Mouse (Mus musculus) liver, embryonic 14.5 days (tissue): Measurements from ENCODE around the gene Flot1. TPM values are rescaled to one million over a fixed set of nuclear protein-coding genes. Genes with fewer than 3 reads are reported as not detected.

Experiments used
- ATAC-seq: fragments of 200-750 bp; cut with Nextera tagmentation; 2 replicates; pipeline ENCODE4 v1.8.0; 2017; ENCODE audit warnings: moderate number of reproducible peaks, mild to moderate bottlenecking, moderate library complexity; ENCODE audit not compliant: insufficient read depth
- DNase-seq, 3 experiments: peaks; one replicate each; pipeline ENCODE4 v3.0.0-alpha.2; 2012 to 2013; ENCODE audit warnings: low read depth in 3 of 3, low spot score in 3 of 3
- H3K27ac ChIP-seq: fragments of 300-500 bp; sonication (generic); 2 replicates; pipeline ENCODE4 v1.5.1; 2014; ENCODE audit warnings: moderate library complexity, mild to moderate bottlenecking, control low read depth, inconsistent platforms
- H3K27me3 ChIP-seq: fragments of 300-500 bp; sonication (generic); 2 replicates; pipeline ENCODE4 v1.6.1; 2014; ENCODE audit warnings: mild to moderate bottlenecking, low read length, moderate library complexity; ENCODE audit not compliant: control insufficient read depth, insufficient read depth
- H3K36me3 ChIP-seq: fragments of 300-500 bp; sonication (generic); replicated peaks from 2 replicates; pipeline ENCODE4 v1.6.1; 2014; ENCODE audit warnings: low read depth; ENCODE audit not compliant: control insufficient read depth, insufficient read depth
- H3K4me1 ChIP-seq, 2 experiments: fragments of 200-500 bp in 1 of 2; fragments of 300-500 bp in 1 of 2; sonication (generic) in 1 of 2; replicated peaks; 2 replicates each; pipeline ENCODE4 v1.6.1; 2012 to 2014; ENCODE audit warnings: antibody characterized with exemption in 1 of 2, inconsistent platforms in 1 of 2, low read length in 1 of 2; ENCODE audit not compliant: control insufficient read depth in 2 of 2, insufficient read depth in 2 of 2
- H3K4me2 ChIP-seq: fragments of 300-500 bp; sonication (generic); 2 replicates; pipeline ENCODE4 v1.6.1; 2014; ENCODE audit warnings: low read depth, mild to moderate bottlenecking, control low read depth, moderate library complexity
- H3K4me3 ChIP-seq, 2 experiments: fragments of 200-500 bp in 1 of 2; fragments of 300-500 bp in 1 of 2; sonication (generic) in 1 of 2; 2 replicates each; pipeline ENCODE4 v1.5.1; 2012 to 2014; ENCODE audit warnings: low read depth in 2 of 2, low read length in 2 of 2, mild to moderate bottlenecking in 2 of 2, control low read depth in 1 of 2, inconsistent platforms in 1 of 2, moderate library complexity in 1 of 2; ENCODE audit not compliant: insufficient read depth in 1 of 2
- H3K9ac ChIP-seq: fragments of 300-500 bp; sonication (generic); replicated peaks from 2 replicates; pipeline ENCODE4 v1.6.1; 2014; ENCODE audit warnings: mild to moderate bottlenecking, control low read depth, moderate library complexity
- H3K9me3 ChIP-seq: fragments of 300-500 bp; sonication (generic); 2 replicates; pipeline ENCODE4 v1.6.1; 2016; ENCODE audit warnings: low read length, mixed read lengths; ENCODE audit not compliant: control insufficient read depth
- CTCF ChIP-seq: IDR thresholded peaks from 2 replicates; pipeline ENCODE4 v1.5.1; 2016; ENCODE audit warnings: antibody characterized with exemption, low read depth, control low read depth
- EP300 ChIP-seq: IDR thresholded peaks from 2 replicates; pipeline ENCODE4 v1.6.1; 2016; ENCODE audit warnings: antibody characterized with exemption, low read depth
- WGBS: fragments of 180-500 bp; shearing (Covaris S2); extraction: QIAGEN DNeasy Blood & Tissue Kit; methylation state at CpG from one replicate; pipeline ENCODE4 v1.1.7; 2014; ENCODE audit not compliant: insufficient replicate concordance; 5-methylcytosine and 5-hydroxymethylcytosine counted together
- polyA plus RNA-seq, 2 experiments: library from polyadenylated mRNA; depleted of rRNA in 1 of 2; stranded (reverse) in 1 of 2; unstranded in 1 of 2; fragments of >200 nt; fragmentation: Nextera tagmentation in 1 of 2; extraction: Ambion mirVana in 1 of 2; gene quantifications; 2 replicates each; pipeline versions ENCODE4 v1.2.1 to v1.2.3; 2012 to 2014

The Flot1 gene
- polyA plus RNA-seq, 2 experiments = 27.8 to 34.7 TPM

DNA sequence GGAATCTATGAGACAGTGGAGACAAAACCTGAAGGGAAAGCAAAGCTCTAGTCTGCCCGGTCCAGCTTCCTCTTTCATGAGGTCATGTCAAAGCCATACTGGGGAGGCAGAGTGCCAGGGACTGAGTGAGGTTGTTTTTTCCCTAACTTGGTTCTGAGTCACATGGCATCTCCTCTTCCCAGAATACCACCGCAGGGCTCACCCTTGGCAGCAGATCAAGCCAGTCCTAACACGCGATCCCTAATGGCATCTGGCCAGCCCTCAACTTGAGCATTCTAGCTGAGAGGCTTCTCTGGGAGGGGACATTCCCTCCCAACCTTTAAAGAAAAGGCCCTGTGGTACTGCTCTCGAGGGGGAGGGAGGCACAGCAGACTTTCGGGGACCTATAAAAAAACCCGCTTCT is 9.8 kb upstream of the Flot1 start:
- ATAC-seq = no peak

DNA sequence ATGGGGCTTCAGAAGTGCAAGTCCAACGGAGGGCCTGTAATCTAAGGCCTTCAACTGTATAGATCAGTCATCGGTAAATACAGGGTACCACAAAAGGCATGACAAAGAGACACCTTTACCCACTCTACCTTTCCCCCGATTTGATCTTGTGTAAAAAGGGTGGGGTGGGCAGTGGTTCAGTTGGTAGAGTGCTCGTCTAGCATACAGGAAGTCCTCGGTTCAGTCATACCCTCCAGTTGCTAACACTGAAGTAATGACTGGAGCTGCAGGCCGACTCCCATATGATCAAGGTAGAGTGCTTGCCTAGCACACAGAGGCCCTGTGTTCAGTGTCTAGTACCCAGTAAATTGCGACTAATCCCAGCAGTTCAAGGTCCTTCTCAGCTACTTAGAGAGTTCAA is 9.4 kb upstream of the Flot1 start:
- Histone ChIP-seq H3K9ac (no peak overlapping the region), H3K9me3 (no peaks in the 10 kb centered on the region), H3K36me3 (no peaks in the 10 kb centered on the region), H3K27me3 (no peaks in the 10 kb centered on the region), H3K27ac (no peak overlapping the region), H3K4me2 (no peak overlapping the region), H3K4me1 (peaks cover 4 to 19% of the 10 kb centered on the region in 2 experiments; a peak in 1 of 4 replicates), H3K4me3 (no peak overlapping the region)
- DNase-seq (no peak), ATAC-seq (no peak)
- WGBS = 49% methylated on average over 7 of the region's 7 CpGs
- TF ChIP-seq CTCF = no peak
- TF ChIP-seq EP300 = no peak

More for the DNA sequence above, 9.8 kb upstream of the Flot1 start:
- no peak for DNase-seq
- Histone ChIP-seq H3K9ac (no peak overlapping the region), H3K27ac (no peak overlapping the region), H3K9me3 (no peaks in the 10 kb centered on the region), H3K36me3 (no peaks in the 10 kb centered on the region), H3K4me3 (no peak overlapping the region), H3K4me2 (no peak overlapping the region), H3K4me1 (peaks cover 4 to 19% of the 10 kb centered on the region in 2 experiments; a peak in 1 of 4 replicates), H3K27me3 (no peaks in the 10 kb centered on the region)
- WGBS = 58% methylated on average over 7 of the region's 7 CpGs
- no peak for TF ChIP-seq EP300
- TF ChIP-seq CTCF = no peak

DNA sequence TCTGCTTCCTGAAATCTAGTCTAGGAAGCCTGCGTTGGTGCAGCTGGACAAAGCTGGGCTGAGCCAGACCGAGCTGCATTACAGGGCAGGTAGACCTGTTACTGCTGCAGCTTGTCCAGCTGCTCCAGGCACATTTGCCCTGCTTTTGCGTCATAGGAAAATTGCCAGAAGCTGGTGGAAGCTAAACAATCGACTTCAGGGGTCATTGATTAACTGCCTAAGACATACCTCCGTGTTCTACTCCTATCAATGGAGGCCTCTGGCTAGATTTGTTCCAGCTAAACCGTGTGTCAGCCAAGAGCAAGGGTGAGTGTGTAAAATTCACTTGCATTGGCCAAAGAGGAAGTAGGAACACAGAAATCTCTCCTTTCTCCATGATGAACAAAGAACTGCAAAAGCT is 8.4 kb upstream of the Flot1 start:
- no peaks in the 10 kb centered on the region for H3K27me3 ChIP-seq
- no peak overlapping the region for H3K27ac ChIP-seq
- H3K4me3 ChIP-seq = no peak overlapping the region
- 50% methylated on average over 6 of the region's 6 CpGs for WGBS
- ATAC-seq (no peak), DNase-seq (no peak)
- H3K36me3 ChIP-seq = no peaks in the 10 kb centered on the region
- TF ChIP-seq EP300 (no peak), CTCF (no peak)
- no peaks in the 10 kb centered on the region for H3K9me3 ChIP-seq
- no peak overlapping the region for H3K9ac ChIP-seq
- peaks cover 4 to 21% of the 10 kb centered on the region in 2 experiments; a peak in 2 of 4 replicates for H3K4me1 ChIP-seq
- no peak overlapping the region for H3K4me2 ChIP-seq

DNA sequence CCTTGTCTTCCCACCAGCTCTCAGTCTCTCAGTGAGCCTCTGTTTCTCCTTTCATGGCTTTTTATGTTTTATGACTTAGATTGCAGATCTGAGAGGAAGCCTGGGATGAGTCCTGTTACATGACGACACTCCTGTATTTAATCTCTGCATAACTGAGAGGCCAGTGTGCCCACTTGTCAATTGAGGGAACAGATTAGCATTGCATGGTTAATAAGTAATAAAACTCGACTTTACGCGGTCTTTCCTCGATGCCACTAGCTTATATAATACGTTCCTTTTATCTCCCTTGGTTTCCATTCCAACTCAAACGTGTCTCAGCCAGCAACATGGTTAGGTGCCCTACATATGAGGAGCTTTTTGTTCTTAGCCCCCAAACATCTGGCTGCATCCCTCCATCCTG is 7.2 kb upstream of the Flot1 start:
- ATAC-seq (no peak), DNase-seq (no peak)
- WGBS = 57% methylated on average over 7 of the region's 7 CpGs
- Histone ChIP-seq H3K4me1 (peaks cover 15 to 32% of the 10 kb centered on the region in 2 experiments), H3K36me3 (no peaks in the 10 kb centered on the region), H3K4me2 (no peak overlapping the region), H3K9me3 (no peaks in the 10 kb centered on the region), H3K4me3 (no peak overlapping the region), H3K9ac (no peak overlapping the region), H3K27me3 (no peaks in the 10 kb centered on the region), H3K27ac (no peak overlapping the region)
- no peak for TF ChIP-seq EP300
- no peak for TF ChIP-seq CTCF

DNA sequence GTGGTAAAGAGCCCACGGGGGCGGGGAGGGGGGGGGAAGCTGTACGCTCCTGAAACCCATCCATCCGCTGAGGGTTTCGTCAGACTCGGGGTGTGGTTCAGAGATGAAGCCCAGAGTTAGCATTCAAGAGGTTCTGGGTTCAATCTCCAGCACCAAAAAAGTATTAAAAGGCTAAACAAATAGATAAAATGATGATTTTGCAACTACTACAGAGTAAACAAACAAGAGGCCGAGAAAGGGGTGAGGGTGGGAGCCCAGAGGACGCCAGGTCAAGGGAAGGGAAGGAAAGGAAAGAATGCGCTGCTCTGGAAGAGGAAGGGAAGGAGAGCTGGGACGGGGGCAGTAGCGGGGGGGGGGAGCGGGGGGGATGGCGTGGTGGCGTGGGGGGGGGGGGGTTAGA is 6.3 kb upstream of the Flot1 start:
- no peaks in the 10 kb centered on the region for H3K9me3 ChIP-seq
- DNase-seq (no peak), ATAC-seq (no peak)
- no peaks in the 10 kb centered on the region for H3K27me3 ChIP-seq
- no peak overlapping the region for H3K4me3 ChIP-seq
- no peak overlapping the region for H3K4me2 ChIP-seq
- no peak for TF ChIP-seq EP300
- no peak for TF ChIP-seq CTCF
- H3K36me3 ChIP-seq = no peaks in the 10 kb centered on the region
- H3K27ac ChIP-seq = no peak overlapping the region
- no peak overlapping the region for H3K9ac ChIP-seq
- WGBS = 57% methylated on average over 14 of the region's 14 CpGs
- H3K4me1 ChIP-seq = peaks cover 23 to 37% of the 10 kb centered on the region in 2 experiments
